Mouse (Mus musculus) midbrain, embryonic 14.5 days (tissue): ENCODE results near the gene Dbt. TPM values are rescaled to one million over a fixed set of nuclear protein-coding genes. Genes with fewer than 3 reads are reported as not detected.

ENCODE experiments used
- ATAC-seq: fragments of 200-750 bp; cut with Nextera tagmentation; 2 replicates; pipeline ENCODE4 v1.8.0; 2017; ENCODE audit warnings: moderate number of reproducible peaks, moderate library complexity; ENCODE audit not compliant: low FRiP score, low TSS enrichment
- DNase-seq: peaks from one replicate; pipeline ENCODE4 v3.0.0-alpha.2; 2015
- H3K27ac ChIP-seq: fragments of 300-500 bp; sonication (generic); replicated peaks from 2 replicates; pipeline ENCODE4 v1.5.1; 2014; ENCODE audit warnings: mild to moderate bottlenecking, low read depth, low read length, moderate library complexity
- H3K27me3 ChIP-seq: fragments of 300-500 bp; sonication (generic); 2 replicates; pipeline ENCODE4 v1.6.1; 2014; ENCODE audit warnings: low read length, control low read depth, mixed read lengths; ENCODE audit not compliant: control insufficient read depth, insufficient read depth
- H3K36me3 ChIP-seq: fragments of 300-500 bp; sonication (generic); 2 replicates; pipeline ENCODE4 v1.6.1; 2014; ENCODE audit warnings: low read length, control low read depth; ENCODE audit not compliant: control insufficient read depth, insufficient read depth
- H3K4me1 ChIP-seq: fragments of 300-500 bp; sonication (generic); 2 replicates; pipeline ENCODE4 v1.6.1; 2014; ENCODE audit warnings: mild to moderate bottlenecking, antibody characterized with exemption, low read length, control low read depth; ENCODE audit not compliant: control insufficient read depth, insufficient read depth
- H3K4me2 ChIP-seq: fragments of 300-500 bp; sonication (generic); 2 replicates; pipeline ENCODE4 v1.6.1; 2014; ENCODE audit warnings: mild to moderate bottlenecking, low read length, moderate library complexity
- H3K4me3 ChIP-seq: fragments of 300-500 bp; sonication (generic); replicated peaks from 2 replicates; pipeline ENCODE4 v1.5.1; 2014; ENCODE audit warnings: low read depth, low read length
- H3K9ac ChIP-seq: fragments of 300-500 bp; sonication (generic); replicated peaks from 2 replicates; pipeline ENCODE4 v1.6.1; 2014; ENCODE audit warnings: mild to moderate bottlenecking, low read length, moderate library complexity
- H3K9me3 ChIP-seq: fragments of 300-500 bp; sonication (generic); 2 replicates; pipeline ENCODE4 v1.6.1; 2016; ENCODE audit warnings: low read length, control low read depth, mixed read lengths; ENCODE audit not compliant: control insufficient read depth
- WGBS: fragments of 180-500 bp; shearing (Covaris S2); extraction: QIAGEN DNeasy Blood & Tissue Kit; methylation state at CpG from one replicate; pipeline ENCODE4 v1.1.7; 2014; 5-methylcytosine and 5-hydroxymethylcytosine counted together
- polyA plus RNA-seq: library from polyadenylated mRNA; unstranded; fragments of >200 nt; fragmentation: Nextera tagmentation; extraction: Ambion mirVana; gene quantifications from 2 replicates; pipeline ENCODE4 v1.2.1, GENCODE M21; 2014

Dbt gene
- polyA plus RNA-seq, 1 experiment from 2014 or later, result 7.5 TPM

- Histone ChIP-seq H3K4me3 (no peak overlapping the region), H3K27ac (no peak overlapping the region), H3K9me3 (no peaks in the 10 kb centered on the region), H3K4me2 (no peak overlapping the region), H3K27me3 (no peaks in the 10 kb centered on the region), H3K4me1 (no peaks in the 10 kb centered on the region), H3K9ac (no peak overlapping the region), H3K36me3 (peaks cover 17% of the 10 kb centered on the region)
- DNase-seq (no peak), ATAC-seq (no peak)
- WGBS, result 93% methylated on average over 4 of the region's 4 CpGs
Measured at GRCm38 (mm10) chr3:116483271-116483670, 29.6 kb upstream of the Dbt start.

GRCm38 (mm10) chr3:116490920-116491319 lies 21.9 kb upstream of the Dbt start:
- Histone ChIP-seq H3K9me3 (no peaks in the 10 kb centered on the region), H3K4me1 (no peaks in the 10 kb centered on the region), H3K4me2 (no peak overlapping the region), H3K9ac (no peak overlapping the region), H3K27ac (no peak overlapping the region), H3K36me3 (peaks cover 89% of the 10 kb centered on the region), H3K4me3 (no peak overlapping the region), H3K27me3 (no peaks in the 10 kb centered on the region)
- ATAC-seq (no peak), DNase-seq (no peak)
- WGBS, result 96% methylated on average over 5 of the region's 5 CpGs

DNA sequence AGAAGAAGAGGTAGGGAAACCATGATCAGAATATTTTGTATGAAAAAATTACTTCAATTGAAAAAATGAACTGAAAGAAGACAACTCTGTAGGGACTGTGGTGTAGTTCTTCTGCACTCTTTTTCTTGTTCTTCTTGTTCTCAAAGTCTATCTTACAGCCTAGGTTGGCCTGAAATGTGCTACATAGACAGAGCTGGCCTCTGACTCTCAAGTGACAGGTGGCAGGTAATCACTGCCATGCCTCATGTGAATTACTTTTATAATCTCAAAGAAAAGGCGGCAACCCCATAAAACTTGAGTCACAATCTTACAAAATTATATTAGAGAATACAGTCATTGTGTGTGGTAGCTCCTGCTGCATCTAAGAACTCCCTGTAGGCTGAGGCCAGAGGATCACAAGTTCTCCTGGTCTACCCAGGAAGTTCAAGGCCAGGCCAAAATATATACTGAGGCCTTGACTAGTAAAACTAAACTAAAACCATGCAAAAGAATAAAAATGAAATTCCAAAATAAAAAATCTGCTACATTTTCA lies 20.9 kb upstream of the Dbt start:
- ATAC-seq (no peak), DNase-seq (no peak)
- no peak overlapping the region for H3K9ac ChIP-seq
- 95% methylated on average over 1 of the region's 1 CpGs for WGBS
- no peak overlapping the region for H3K4me3 ChIP-seq
- H3K36me3 ChIP-seq, result peaks cover 93% of the 10 kb centered on the region
- H3K27me3 ChIP-seq, result no peaks in the 10 kb centered on the region
- H3K27ac ChIP-seq, result no peak overlapping the region
- H3K4me1 ChIP-seq, result no peaks in the 10 kb centered on the region
- no peaks in the 10 kb centered on the region for H3K9me3 ChIP-seq
- no peak overlapping the region for H3K4me2 ChIP-seq

DNA sequence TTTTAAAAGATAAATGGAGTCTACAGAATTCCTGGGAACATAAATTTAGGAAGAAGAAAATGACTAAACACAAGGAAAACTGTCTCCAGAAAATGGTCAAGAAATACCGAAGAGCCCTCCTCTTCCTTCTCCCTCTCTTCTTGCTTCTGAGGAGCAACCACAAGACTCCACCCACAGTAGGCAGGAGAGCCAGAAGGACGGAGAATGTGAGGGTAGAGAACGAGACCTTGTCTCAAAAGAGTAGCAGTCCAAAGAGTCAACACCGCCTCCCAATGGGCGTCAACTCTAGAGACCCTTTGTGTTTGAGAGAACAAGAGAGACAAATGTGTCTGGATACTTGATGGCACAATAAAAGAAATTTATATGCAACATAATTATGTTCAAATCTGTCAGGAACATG lies 19.2 kb upstream of the Dbt start:
- Histone ChIP-seq H3K4me2 (no peak overlapping the region), H3K36me3 (peaks cover 95% of the 10 kb centered on the region)
- 66% methylated on average over 5 of the region's 5 CpGs for WGBS

GRCm38 (mm10) chr3:116495671-116496070 lies 17.2 kb upstream of the Dbt start:
- 92% methylated on average over 1 of the region's 1 CpGs for WGBS
- H3K36me3 ChIP-seq, result peaks cover 94% of the 10 kb centered on the region
- DNase-seq, result no peak

More for the DNA sequence above, 19.2 kb upstream of the Dbt start:
- no peak overlapping the region for H3K4me3 ChIP-seq
- no peaks in the 10 kb centered on the region for H3K27me3 ChIP-seq
- no peak overlapping the region for H3K9ac ChIP-seq
- ATAC-seq, result no peak
- no peak overlapping the region for H3K27ac ChIP-seq
- H3K9me3 ChIP-seq, result no peaks in the 10 kb centered on the region
- DNase-seq, result no peak
- H3K4me1 ChIP-seq, result no peaks in the 10 kb centered on the region

DNA sequence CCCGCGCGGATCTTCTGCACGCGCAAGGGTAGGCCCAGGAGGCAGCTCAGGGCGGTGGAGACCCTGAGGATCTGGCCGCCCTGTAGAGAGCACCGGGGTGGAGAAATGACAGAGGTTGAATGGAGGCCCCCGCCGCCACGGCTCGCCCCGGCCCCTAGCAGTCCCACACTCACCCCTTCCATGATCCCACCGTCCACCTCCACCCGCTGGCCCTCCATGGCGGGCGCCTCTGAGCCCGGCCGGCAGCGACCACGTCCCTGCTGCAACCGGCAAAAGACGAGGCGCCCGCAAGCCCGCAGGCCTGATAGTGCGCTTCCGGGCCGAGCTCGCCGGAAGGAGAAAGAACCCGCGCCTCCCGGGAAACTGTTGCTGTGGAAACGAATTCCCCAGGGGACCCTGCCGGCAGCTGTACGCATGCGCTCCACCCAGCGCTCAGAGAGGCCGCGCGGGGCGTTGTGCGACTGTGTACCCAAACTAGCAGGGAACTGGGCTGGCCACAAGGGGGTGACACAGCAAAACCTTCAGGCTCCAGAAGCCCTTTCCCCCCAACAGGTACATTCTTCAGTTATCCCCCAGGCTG lies 5.0 kb upstream of the Dbt start, which contains the start of gene Rtca:
Gene Rtca, minus strand, starts transcription at position 437 of the 580 bp plus-strand sequence.
- Histone ChIP-seq H3K4me2 (peak within 1 kb of the TSS; percentile 67), H3K9me3 (no peaks in the 10 kb centered on the region), H3K27ac (peak within 1 kb of the TSS; percentile 85), H3K27me3 (no peaks in the 10 kb centered on the region), H3K9ac (peak within 1 kb of the TSS; percentile 93), H3K4me3 (peak within 1 kb of the TSS; percentile 99), H3K36me3 (peaks cover 33% of the 10 kb centered on the region), H3K4me1 (peaks cover 14% of the 10 kb centered on the region)
- DNase-seq, result peak; percentile 99
- peak; percentile 93 for ATAC-seq
- WGBS, result under 1% methylated on average over 33 of the region's 44 CpGs

More at GRCm38 (mm10) chr3:116495671-116496070, 17.2 kb upstream of the Dbt start:
- H3K27me3 ChIP-seq, result no peaks in the 10 kb centered on the region
- no peak overlapping the region for H3K4me2 ChIP-seq
- H3K9ac ChIP-seq, result no peak overlapping the region
- ATAC-seq, result no peak
- H3K9me3 ChIP-seq, result no peaks in the 10 kb centered on the region
- H3K4me1 ChIP-seq, result no peaks in the 10 kb centered on the region
- H3K27ac ChIP-seq, result no peak overlapping the region
- H3K4me3 ChIP-seq, result no peak overlapping the region

- Histone ChIP-seq H3K27me3 (no peaks in the 10 kb centered on the region), H3K4me1 (peaks cover 6% of the 10 kb centered on the region; the same call in 1 of the 2 replicates), H3K9me3 (no peaks in the 10 kb centered on the region), H3K4me3 (peak overlapping the region; percentile 64), H3K27ac (peak overlapping the region; percentile 32; the same call in 1 of the 2 replicates), H3K36me3 (no peaks in the 10 kb centered on the region), H3K9ac (no peak overlapping the region), H3K4me2 (peak overlapping the region; percentile 75)
- 0 out of 2 replicates have a peak, but pooled peaks have one; percentile 13 for ATAC-seq
- 45% methylated on average over 12 of the region's 12 CpGs for WGBS
- DNase-seq, result no peak
Measured at GRCm38 (mm10) chr3:116512151-116512903, 543 bp upstream of the Dbt start.

DNA sequence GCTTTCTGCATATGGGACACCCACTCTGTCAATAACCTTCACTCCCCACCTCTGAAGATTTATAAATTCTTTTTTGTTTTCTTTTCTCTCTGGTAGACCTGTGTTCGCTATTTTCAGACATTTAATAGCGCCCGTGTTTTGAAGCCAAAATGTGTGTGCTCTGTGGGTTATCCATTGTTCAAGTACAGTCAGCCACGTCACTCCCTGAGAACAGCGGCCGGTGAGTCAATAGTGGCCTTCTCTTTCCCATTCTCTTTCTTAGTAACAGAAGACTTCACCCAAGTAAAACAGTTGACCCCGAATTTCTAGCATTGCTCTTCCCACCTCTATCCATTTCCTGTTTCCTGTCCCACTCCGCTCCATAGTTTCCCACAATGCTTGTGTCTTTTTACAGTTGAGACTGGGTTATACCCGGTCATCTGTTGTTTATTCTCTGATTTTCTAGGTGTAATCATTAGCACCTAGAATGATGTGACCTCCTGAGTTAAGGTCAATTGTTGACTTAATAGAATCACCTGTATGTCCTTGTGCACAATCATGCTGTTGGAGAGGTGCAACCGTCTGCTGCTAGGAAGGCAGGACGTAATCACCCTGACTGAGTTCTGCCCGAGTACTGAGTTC lies 7.4 kb downstream of the Dbt start:
- no peak overlapping the region for H3K4me2 ChIP-seq
- H3K9me3 ChIP-seq, result no peaks in the 10 kb centered on the region
- H3K4me1 ChIP-seq, result no peaks in the 10 kb centered on the region
- no peak for ATAC-seq
- H3K36me3 ChIP-seq, result 0 out of 2 replicates have a peak, but pooled peaks cover 3% of the 10 kb centered on the region
- H3K27me3 ChIP-seq, result no peaks in the 10 kb centered on the region
- no peak for DNase-seq
- H3K4me3 ChIP-seq, result no peak overlapping the region
- 82% methylated on average over 12 of the region's 12 CpGs for WGBS
- H3K27ac ChIP-seq, result no peak overlapping the region
- H3K9ac ChIP-seq, result no peak overlapping the region
